Mouse (Mus musculus) ES-Bruce4 (cell line): ENCODE results near the gene Pih1d1. TPM values are rescaled to one million over a fixed set of nuclear protein-coding genes. Genes with fewer than 3 reads are reported as not detected.

Experiments used
- H3K27ac ChIP-seq: 2 replicates; pipeline ENCODE4 v1.5.1; 2012; ENCODE audit warnings: low read length, inconsistent platforms; ENCODE audit not compliant: insufficient read depth
- H3K27me3 ChIP-seq: 2 replicates; pipeline ENCODE4 v1.6.1; 2012; ENCODE audit warnings: mild to moderate bottlenecking, low read length, inconsistent platforms; ENCODE audit not compliant: control insufficient read depth, poor library complexity, insufficient read depth, severe bottlenecking
- H3K36me3 ChIP-seq: 2 replicates; pipeline ENCODE4 v1.6.1; 2012; ENCODE audit warnings: inconsistent platforms, mild to moderate bottlenecking, low read length, moderate library complexity; ENCODE audit not compliant: control insufficient read depth, poor library complexity, insufficient read depth, severe bottlenecking
- H3K4me1 ChIP-seq: one replicate; pipeline ENCODE4 v1.8.1; 2011; ENCODE audit warnings: low read length; ENCODE audit not compliant: control insufficient read depth, insufficient read depth
- H3K4me3 ChIP-seq: 2 replicates; pipeline ENCODE4 v1.5.1; 2011; ENCODE audit warnings: low read depth, mild to moderate bottlenecking, low read length
- H3K9ac ChIP-seq: 2 replicates; pipeline ENCODE4 v1.6.1; 2012; ENCODE audit warnings: low read depth, mild to moderate bottlenecking, inconsistent platforms; ENCODE audit not compliant: poor library complexity, severe bottlenecking
- H3K9me3 ChIP-seq: replicated peaks from 2 replicates; pipeline ENCODE4 v1.6.1; 2012; ENCODE audit warnings: mild to moderate bottlenecking, low read length, inconsistent platforms; ENCODE audit not compliant: control insufficient read depth, poor library complexity, insufficient read depth, severe bottlenecking
- CTCF ChIP-seq: IDR thresholded peaks from one replicate; pipeline ENCODE4 v1.8.1; 2011; ENCODE audit warnings: low read depth, low read length
- EP300 ChIP-seq: IDR thresholded peaks from 2 replicates; pipeline ENCODE4 v1.6.1; 2011; ENCODE audit warnings: low read depth, low read length; ENCODE audit not compliant: insufficient read depth
- POLR2A ChIP-seq: IDR thresholded peaks from one replicate; pipeline ENCODE4 v1.8.1; 2011; ENCODE audit warnings: low read length; ENCODE audit not compliant: insufficient read depth
- polyA plus RNA-seq: library from polyadenylated mRNA; stranded (reverse); fragments of >200 nt; gene quantifications from 2 replicates; pipeline ENCODE4 v1.2.4, GENCODE M21; 2011; ENCODE audit warnings: low read depth; ENCODE audit not compliant: missing spikeins, insufficient read depth, insufficient read length

The Pih1d1 gene
- polyA plus RNA-seq, 1 experiment = 38.5 TPM

DNA sequence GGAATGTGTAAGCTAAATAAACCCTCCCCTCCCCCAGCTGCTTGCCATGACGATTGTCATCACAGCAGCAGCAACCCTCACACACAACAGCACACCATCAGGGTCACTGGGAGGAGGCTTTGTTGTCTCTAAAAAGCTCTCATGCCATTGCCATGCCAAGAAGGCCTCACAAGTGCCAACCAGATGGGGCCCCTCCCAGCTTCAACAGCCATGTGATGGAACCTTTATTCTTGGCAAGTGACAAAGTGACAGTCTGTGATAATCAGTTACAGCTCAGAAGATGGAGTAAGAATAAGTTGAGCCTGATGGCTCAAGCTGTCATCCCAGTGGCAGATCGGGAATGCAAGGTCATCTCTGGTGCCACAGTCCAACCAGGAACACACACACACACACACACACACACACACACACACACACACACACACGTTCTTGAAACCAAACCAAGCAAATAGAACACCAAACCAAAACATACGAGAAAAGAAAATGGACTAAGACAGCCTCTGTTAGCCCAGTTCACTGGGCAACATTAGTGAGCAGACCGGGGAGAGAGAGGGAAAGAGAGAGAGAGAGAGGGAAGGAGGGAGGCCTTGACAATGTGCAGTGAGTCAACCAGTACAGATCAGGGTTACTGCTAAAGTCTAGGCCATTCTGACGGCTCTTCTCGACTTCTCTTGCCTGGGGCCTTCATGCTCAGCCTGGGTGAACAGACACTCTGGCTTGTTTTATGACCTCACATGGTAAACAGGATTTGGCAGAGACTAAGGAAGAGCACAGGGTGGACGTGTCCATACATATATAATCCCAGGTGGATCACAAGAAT, 14.0 kb upstream of the Pih1d1 start:
- Histone ChIP-seq H3K27ac (no peak overlapping the region), H3K9ac (no peak overlapping the region), H3K9me3 (no peaks in the 10 kb centered on the region), H3K4me1 (no peaks in the 10 kb centered on the region), H3K4me3 (no peak overlapping the region), H3K36me3 (0 out of 2 replicates have a peak, but pooled peaks cover 4% of the 10 kb centered on the region), H3K27me3 (no peaks in the 10 kb centered on the region)
- TF ChIP-seq POLR2A (no peak), EP300 (no peak), CTCF (no peak)

DNA sequence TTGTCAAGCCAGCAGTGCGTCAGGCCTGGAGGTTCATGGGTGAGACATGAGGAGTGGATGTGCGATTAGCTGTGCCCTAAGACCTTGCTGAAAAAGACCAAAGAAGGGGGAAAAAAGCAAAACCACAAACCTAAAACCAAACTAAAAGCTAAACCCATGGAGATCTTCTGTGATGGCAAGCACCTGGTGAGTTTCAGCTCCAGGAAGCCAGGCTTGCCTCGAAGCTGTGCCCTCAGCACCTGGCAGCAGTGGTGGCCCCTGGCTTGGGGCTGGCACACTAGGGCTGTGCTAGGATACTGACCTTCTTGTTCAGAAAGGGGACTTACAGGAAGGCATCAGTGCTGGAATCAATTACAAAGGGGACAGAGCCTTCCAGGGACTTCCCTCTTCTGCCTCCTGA, 12.8 kb upstream of the Pih1d1 start:
- no peak overlapping the region for H3K27ac ChIP-seq
- H3K4me3 ChIP-seq = no peak overlapping the region
- H3K9ac ChIP-seq = no peak overlapping the region
- no peaks in the 10 kb centered on the region for H3K27me3 ChIP-seq
- no peaks in the 10 kb centered on the region for H3K4me1 ChIP-seq
- H3K36me3 ChIP-seq = 0 out of 2 replicates have a peak, but pooled peaks cover 4% of the 10 kb centered on the region
- no peaks in the 10 kb centered on the region for H3K9me3 ChIP-seq
- TF ChIP-seq EP300 (no peak), POLR2A (no peak), CTCF (no peak)

DNA sequence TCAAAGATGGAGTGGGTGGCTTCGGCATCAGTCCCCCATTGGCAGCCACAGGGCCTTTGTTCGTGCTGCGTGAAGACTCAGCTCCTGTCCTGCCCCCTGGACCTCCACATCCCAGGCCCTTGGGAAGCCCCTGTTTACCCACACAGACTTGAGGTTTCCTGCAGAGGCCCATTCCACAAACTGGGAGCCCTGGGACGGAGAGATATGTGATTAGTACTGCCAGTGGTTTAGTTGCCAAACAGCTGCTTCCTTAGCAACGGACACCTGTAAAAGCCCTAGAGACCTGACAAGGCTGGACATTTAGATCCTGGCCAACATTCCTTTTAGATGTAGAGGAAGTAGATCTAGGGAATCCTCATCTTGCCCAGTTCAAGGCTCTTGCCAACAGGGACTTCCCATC, 12.2 kb upstream of the Pih1d1 start:
- H3K36me3 ChIP-seq = 0 out of 2 replicates have a peak, but pooled peaks cover 6% of the 10 kb centered on the region

DNA sequence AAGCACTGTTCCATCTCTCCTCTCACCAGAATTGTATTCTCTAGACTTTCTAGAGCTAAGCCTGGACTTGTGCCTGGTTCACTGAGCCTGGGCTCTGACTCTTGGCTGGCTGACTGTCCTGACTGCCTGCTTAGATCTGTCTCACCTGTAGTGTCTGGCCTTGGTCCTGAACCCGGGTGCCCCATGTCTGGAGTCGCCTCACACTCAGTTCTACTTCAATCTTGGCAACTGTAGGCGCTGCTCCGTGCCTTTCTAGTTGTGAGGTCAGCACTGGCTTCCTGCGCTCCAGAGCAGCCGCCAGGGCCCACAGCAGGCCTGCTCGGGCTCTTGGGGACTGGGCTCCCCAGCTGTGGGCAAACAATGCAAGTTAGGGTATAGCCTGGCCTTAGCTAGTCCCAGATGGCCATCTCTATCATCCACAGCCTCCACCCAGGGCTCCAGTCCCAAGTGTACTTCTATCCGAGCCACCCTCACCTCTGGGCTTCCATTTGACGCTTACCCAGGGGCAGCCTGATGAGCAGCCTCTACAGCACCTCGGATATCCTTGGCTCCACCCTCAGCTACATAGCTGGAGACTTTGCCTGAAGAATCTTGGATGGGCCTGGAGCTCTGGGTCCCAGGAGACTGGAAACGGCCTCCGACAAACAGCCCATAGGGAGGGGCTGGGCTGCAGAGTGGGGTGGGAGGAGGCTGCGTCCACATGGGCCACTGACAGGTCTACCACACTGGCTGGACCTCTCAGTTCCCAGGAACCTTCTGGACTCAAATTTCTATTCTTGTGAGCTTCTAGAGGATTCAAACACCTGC, 9.5 kb upstream of the Pih1d1 start:
- Histone ChIP-seq H3K36me3 (0 out of 2 replicates have a peak, but pooled peaks cover 6% of the 10 kb centered on the region), H3K4me1 (no peaks in the 10 kb centered on the region), H3K4me3 (no peak overlapping the region), H3K9ac (no peak overlapping the region), H3K27ac (no peak overlapping the region), H3K27me3 (no peaks in the 10 kb centered on the region), H3K9me3 (no peaks in the 10 kb centered on the region)
- TF ChIP-seq CTCF (no peak), POLR2A (no peak), EP300 (no peak)

More for the DNA sequence above, 12.2 kb upstream of the Pih1d1 start:
- no peaks in the 10 kb centered on the region for H3K9me3 ChIP-seq
- TF ChIP-seq POLR2A (no peak), CTCF (no peak), EP300 (no peak)
- no peaks in the 10 kb centered on the region for H3K27me3 ChIP-seq
- H3K4me1 ChIP-seq = no peaks in the 10 kb centered on the region
- no peak overlapping the region for H3K9ac ChIP-seq
- H3K27ac ChIP-seq = no peak overlapping the region
- no peak overlapping the region for H3K4me3 ChIP-seq

DNA sequence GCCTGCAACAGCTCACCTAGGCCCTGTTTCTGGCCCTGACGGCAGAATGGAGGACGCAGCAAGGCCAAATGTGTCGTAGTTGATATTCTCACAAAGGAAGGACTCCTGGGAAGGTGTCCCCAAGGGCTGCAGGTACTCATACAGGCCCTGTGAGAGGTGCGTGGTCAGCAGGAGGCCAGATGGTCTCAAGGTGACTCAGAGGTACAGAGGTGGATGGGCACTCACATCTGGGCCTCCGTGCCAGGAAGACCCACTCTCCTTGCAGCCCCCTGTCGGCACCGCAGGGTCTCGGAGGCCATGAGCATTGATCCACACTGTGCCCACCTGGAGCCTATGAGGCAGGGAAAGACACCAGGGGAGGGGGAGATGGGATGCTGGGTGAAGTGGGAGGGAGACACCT, 8.6 kb upstream of the Pih1d1 start:
- Histone ChIP-seq H3K27me3 (no peaks in the 10 kb centered on the region), H3K36me3 (0 out of 2 replicates have a peak, but pooled peaks cover 6% of the 10 kb centered on the region), H3K9ac (no peak overlapping the region), H3K27ac (no peak overlapping the region), H3K9me3 (no peaks in the 10 kb centered on the region), H3K4me3 (no peak overlapping the region), H3K4me1 (no peaks in the 10 kb centered on the region)
- no peak for TF ChIP-seq CTCF
- TF ChIP-seq POLR2A = no peak
- no peak for TF ChIP-seq EP300

DNA sequence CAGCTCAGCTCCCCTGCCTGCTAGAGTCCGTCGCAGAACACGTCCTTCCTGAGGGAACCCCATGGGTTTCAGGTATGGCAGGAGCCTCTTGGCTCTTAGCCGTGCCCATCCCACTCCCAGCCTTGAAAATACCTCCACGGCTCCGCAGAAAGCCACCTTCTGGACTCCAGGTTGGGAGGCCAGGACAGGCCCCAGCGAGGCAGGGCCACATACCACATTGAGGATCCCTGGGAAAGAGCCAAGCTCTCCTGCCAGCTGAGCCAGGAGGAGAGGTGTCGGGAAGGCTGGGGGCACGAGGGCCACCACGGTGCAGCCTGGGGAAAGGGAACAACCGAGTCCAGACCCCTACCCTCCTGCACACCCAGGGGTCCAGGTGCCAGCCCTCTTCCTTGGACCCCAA, 6.8 kb upstream of the Pih1d1 start:
- no peak overlapping the region for H3K9ac ChIP-seq
- H3K9me3 ChIP-seq = no peaks in the 10 kb centered on the region
- H3K4me3 ChIP-seq = no peak overlapping the region
- no peaks in the 10 kb centered on the region for H3K27me3 ChIP-seq
- TF ChIP-seq POLR2A (no peak), EP300 (no peak)
- H3K36me3 ChIP-seq = 0 out of 2 replicates have a peak, but pooled peaks cover 2% of the 10 kb centered on the region
- H3K27ac ChIP-seq = no peak overlapping the region
- H3K4me1 ChIP-seq = peaks cover 5% of the 10 kb centered on the region
